Mouse (Mus musculus) lung, adult 2 months (tissue): ENCODE data around the gene Stk33.

Experiments used
- CTCF ChIP-seq: fragments of 200-500 bp; IDR thresholded peaks from 2 replicates; pipeline ENCODE4 v1.5.1; 2011; ENCODE audit warnings: mild to moderate bottlenecking, low read length, control low read depth; ENCODE audit not compliant: insufficient read depth
- POLR2A ChIP-seq: fragments of 200-500 bp; IDR thresholded peaks from 2 replicates; pipeline ENCODE4 v1.6.1; 2011; ENCODE audit warnings: low read depth, mild to moderate bottlenecking, control low read depth, low read length, borderline replicate concordance; ENCODE audit errors: extremely low read depth

DNA sequence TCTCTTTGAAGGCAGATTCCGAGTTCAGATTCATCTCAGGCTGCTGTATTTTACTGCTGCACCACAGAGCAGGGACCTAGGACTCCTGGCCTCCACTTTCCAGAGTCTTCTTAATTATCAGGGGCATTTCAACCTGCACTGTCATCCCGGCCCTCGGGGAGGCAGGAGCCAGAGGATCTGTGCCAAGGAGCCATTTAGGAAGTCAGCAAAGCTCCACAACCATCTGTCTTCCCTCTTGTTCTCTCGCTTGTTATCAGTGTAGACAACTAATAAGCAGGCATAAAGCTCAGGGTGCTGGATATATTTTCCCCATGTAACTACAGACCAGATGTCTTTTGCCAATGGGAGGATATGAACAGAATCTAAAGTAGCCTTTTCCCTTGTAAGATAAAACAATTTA, 112.1 kb downstream of the Stk33 start:
- TF ChIP-seq CTCF, result no peak
- TF ChIP-seq POLR2A, result no peak
